Mouse (Mus musculus): ENCODE results near the gene Gm20441. TPM values are rescaled to one million over a fixed set of nuclear protein-coding genes. Genes with fewer than 3 reads are reported as not detected.

Gene Gm20441
- total RNA-seq, 2 experiments from 2014 or later, result not detected

GRCm38 (mm10) chr10:75740866-75741265, 39.9 kb downstream of the Gm20441 start:
- peak overlapping the region; percentile 74 for H3K27ac ChIP-seq
- no peak for TF ChIP-seq CTCF (IDR thresholded peaks at IDR 0.05)
- DNase-seq, result peak; percentile 57
- intact Hi-C loops (cut with DNase I), result loop anchor here (5.0 kb wide), 1 partner anchor 211 kb away; the partner anchor contains the start of gene Gm5134
- H3K4me3 ChIP-seq, result no peak overlapping the region

GRCm38 (mm10) chr10:75725449-75725848, 55.3 kb downstream of the Gm20441 start:
- Histone ChIP-seq H3K4me3 (no peak overlapping the region), H3K27ac (no peak overlapping the region)
- intact Hi-C loops (cut with DNase I), result no loop called here
- no peak for DNase-seq
- TF ChIP-seq CTCF (IDR thresholded peaks at IDR 0.05), result no peak

Other genes starting within 250 kb of the Gm20441 start
- under 1 TPM; 0.11 to 0.15 TPM for gene Lrrc75b, start 220.6 kb downstream of the Gm20441 start, total RNA-seq (2021)
- not detected for gene Ggt1, start 219.3 kb downstream of the Gm20441 start, total RNA-seq (2021)
- gene Ggt5, start 191.6 kb downstream of the Gm20441 start, total RNA-seq (2021), result 1 to 10 TPM; 2.9 to 4.6 TPM
- 1 to 10 TPM; 1.0 to 2.4 TPM for gene Susd2, start 136.9 kb downstream of the Gm20441 start, total RNA-seq (2021)
- 10 to 100 TPM in 1 of 2 experiments, 1 to 10 TPM in 1; 8.4 to 11.0 TPM for gene Cabin1, start 16.6 kb downstream of the Gm20441 start, total RNA-seq (2021)
- 10 to 100 TPM; 32.5 to 55.0 TPM for gene Ddt, start 7.5 kb downstream of the Gm20441 start, total RNA-seq (2021)
- gene Gstt3, start 460 bp upstream of the Gm20441 start, total RNA-seq (2021), result 1 to 10 TPM; 2.6 to 3.2 TPM
- gene Gstt1, start 17.6 kb upstream of the Gm20441 start, total RNA-seq (2021), result 1 to 10 TPM; 4.5 to 5.7 TPM
- gene Gstt4, start 41.6 kb upstream of the Gm20441 start, total RNA-seq (2021), result not detected
- gene Gstt2, start 56.5 kb upstream of the Gm20441 start, total RNA-seq (2021), result 1 to 10 TPM; 2.3 to 4.2 TPM
- 100 to 1,000 TPM; 147 to 168 TPM for gene Mif, start 79.3 kb upstream of the Gm20441 start, total RNA-seq (2021)
- under 1 TPM in 1 of 2 experiments, not detected in 1; 0.45 TPM for gene Derl3, start 112.5 kb upstream of the Gm20441 start, total RNA-seq (2021)
- gene Smarcb1, start 140.7 kb upstream of the Gm20441 start, total RNA-seq (2021), result 10 to 100 TPM; 13.0 to 17.7 TPM
- gene Chchd10, start 152.2 kb upstream of the Gm20441 start, total RNA-seq (2021), result 1,000 to 10,000 TPM; 1,469 to 1,586 TPM
- gene Mmp11, start 155.5 kb upstream of the Gm20441 start, total RNA-seq (2021), result 1 to 10 TPM; 2.5 to 2.8 TPM
- gene Gm867, start 159.7 kb upstream of the Gm20441 start, total RNA-seq (2021), result not detected
- not detected for gene Vpreb3, start 162.1 kb upstream of the Gm20441 start, total RNA-seq (2021)
- not detected for gene Gm5134, start 173.6 kb upstream of the Gm20441 start, total RNA-seq (2021)

Data from gastrocnemius, adult 2 months (tissue).